Mouse (Mus musculus) liver, postnatal 0 days (tissue): ENCODE measurements around the gene Cdkn2c.

ENCODE experiments used
- CTCF ChIP-seq: sonication (generic); IDR thresholded peaks from 2 replicates; pipeline ENCODE4 v1.5.1; 2016; ENCODE audit warnings: antibody characterized with exemption, low read depth
- EP300 ChIP-seq: IDR thresholded peaks from 2 replicates; pipeline ENCODE4 v1.6.1; 2016; ENCODE audit warnings: antibody characterized with exemption, low read depth, mild to moderate bottlenecking

DNA sequence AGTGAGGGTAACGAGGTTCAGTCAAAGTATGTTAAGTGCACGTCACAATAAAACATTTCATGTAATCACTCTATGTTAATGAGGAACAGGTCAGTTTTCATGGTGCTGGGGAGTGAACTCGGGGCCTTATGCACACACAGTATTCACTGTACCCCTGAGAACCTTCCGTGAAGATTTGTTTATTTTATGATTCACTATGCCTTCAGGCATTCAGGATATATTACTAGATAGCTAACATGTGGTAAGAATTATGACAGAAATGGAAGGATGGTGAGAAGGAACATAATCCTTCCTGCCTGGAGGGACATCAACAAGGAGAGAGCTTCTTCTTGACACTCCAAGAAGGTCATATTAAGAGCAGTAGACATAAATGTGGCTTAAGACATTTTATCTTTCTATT lies 19.7 kb downstream of the Cdkn2c start:
- TF ChIP-seq EP300 (no peak), CTCF (no peak)
